Mouse (Mus musculus) heart, embryonic 14.5 days (tissue): ENCODE measurements around the gene Tns3. TPM values are rescaled to one million over a fixed set of nuclear protein-coding genes. Genes with fewer than 3 reads are reported as not detected.

ENCODE experiments used
- ATAC-seq: fragments of 200-750 bp; cut with Nextera tagmentation; 2 replicates; pipeline ENCODE4 v1.8.0; 2017; ENCODE audit warnings: low read depth, moderate TSS enrichment; ENCODE audit not compliant: insufficient number of reproducible peaks, insufficient read depth, low FRiP score
- H3K27ac ChIP-seq, 2 experiments: fragments of 200-500 bp in 1 of 2; fragments of 300-500 bp in 1 of 2; sonication (generic) in 1 of 2; replicated peaks in 1 of 2; 2 replicates each; pipeline ENCODE4 v1.5.1; 2012 to 2014; ENCODE audit warnings: low read depth in 2 of 2, low read length in 2 of 2, control low read depth in 1 of 2, mild to moderate bottlenecking in 1 of 2, mixed read lengths in 1 of 2; ENCODE audit not compliant: control insufficient read depth in 1 of 2, insufficient read depth in 1 of 2
- H3K27me3 ChIP-seq: fragments of 300-500 bp; sonication (generic); 2 replicates; pipeline ENCODE4 v1.6.1; 2014; ENCODE audit warnings: mild to moderate bottlenecking, low read length, control low read depth; ENCODE audit not compliant: control insufficient read depth, insufficient read depth
- H3K36me3 ChIP-seq: fragments of 300-500 bp; sonication (generic); 2 replicates; pipeline ENCODE4 v1.6.1; 2014; ENCODE audit warnings: mild to moderate bottlenecking, control low read depth, low read length, mixed read lengths; ENCODE audit not compliant: control insufficient read depth, insufficient read depth
- H3K4me1 ChIP-seq, 2 experiments: fragments of 200-500 bp in 1 of 2; fragments of 300-500 bp in 1 of 2; sonication (generic) in 1 of 2; 2 replicates each; pipeline ENCODE4 v1.6.1; 2012 to 2014; ENCODE audit warnings: low read length in 2 of 2, control low read depth in 1 of 2, mixed read lengths in 1 of 2; ENCODE audit not compliant: control insufficient read depth in 2 of 2, insufficient read depth in 2 of 2
- H3K4me2 ChIP-seq: fragments of 300-500 bp; sonication (generic); 2 replicates; pipeline ENCODE4 v1.6.1; 2014; ENCODE audit warnings: mild to moderate bottlenecking, low read length
- H3K4me3 ChIP-seq, 2 experiments: fragments of 200-500 bp in 1 of 2; fragments of 300-500 bp in 1 of 2; sonication (generic) in 1 of 2; 2 replicates each; pipeline ENCODE4 v1.5.1; 2012 to 2014; ENCODE audit warnings: low read length in 2 of 2, mild to moderate bottlenecking in 2 of 2, control low read depth in 1 of 2, low read depth in 1 of 2, moderate library complexity in 1 of 2; ENCODE audit not compliant: control insufficient read depth in 1 of 2, insufficient read depth in 1 of 2
- H3K9ac ChIP-seq: fragments of 300-500 bp; sonication (generic); 2 replicates; pipeline ENCODE4 v1.6.1; 2014; ENCODE audit warnings: mild to moderate bottlenecking, low read length
- H3K9me3 ChIP-seq: fragments of 300-500 bp; sonication (generic); 2 replicates; pipeline ENCODE4 v1.6.1; 2016; ENCODE audit warnings: low read length, control low read depth; ENCODE audit not compliant: control insufficient read depth
- WGBS: fragments of 180-500 bp; shearing (Covaris S2); extraction: QIAGEN DNeasy Blood & Tissue Kit; methylation state at CpG from one replicate; pipeline ENCODE4 v1.1.7; 2014; 5-methylcytosine and 5-hydroxymethylcytosine counted together
- polyA plus RNA-seq: library from polyadenylated mRNA; unstranded; fragments of >200 nt; fragmentation: Nextera tagmentation; extraction: Ambion mirVana; gene quantifications from 2 replicates; pipeline ENCODE4 v1.2.1, GENCODE M21; 2014

The Tns3 gene
- polyA plus RNA-seq, 1 experiment from 2014 or later, result 14.1 TPM

DNA sequence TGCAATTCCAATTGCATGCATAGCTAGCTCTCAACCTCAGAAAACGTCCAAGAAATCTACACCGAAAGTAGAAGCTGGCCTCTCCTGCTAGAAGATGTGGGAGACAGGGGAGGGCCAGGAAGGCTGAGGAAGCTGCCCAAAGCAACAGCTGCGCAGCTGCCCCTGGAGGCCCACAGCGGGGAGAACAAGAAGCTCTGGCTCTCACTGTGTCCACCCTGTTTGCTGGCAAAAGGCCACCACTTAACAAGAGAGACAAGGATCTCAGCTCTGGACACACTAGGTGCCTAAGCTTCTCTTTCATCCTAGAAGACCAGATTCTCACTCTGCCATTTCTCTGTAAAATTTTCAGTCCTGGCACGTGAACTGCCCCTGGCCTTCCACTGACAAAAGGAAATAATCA, 167.6 kb downstream of the Tns3 start:
- Histone ChIP-seq H3K36me3 (peaks cover 14% of the 10 kb centered on the region), H3K27ac (peak overlapping the region; percentile 58 to 75), H3K27me3 (no peaks in the 10 kb centered on the region), H3K4me3 (no peak overlapping the region), H3K9ac (peak overlapping the region; percentile 32; the same call in 1 of the 2 replicates), H3K4me2 (no peak overlapping the region), H3K4me1 (peaks cover 49 to 81% of the 10 kb centered on the region in 2 experiments), H3K9me3 (no peaks in the 10 kb centered on the region)
- no peak for ATAC-seq
- 35% methylated on average over 5 of the region's 5 CpGs for WGBS

DNA sequence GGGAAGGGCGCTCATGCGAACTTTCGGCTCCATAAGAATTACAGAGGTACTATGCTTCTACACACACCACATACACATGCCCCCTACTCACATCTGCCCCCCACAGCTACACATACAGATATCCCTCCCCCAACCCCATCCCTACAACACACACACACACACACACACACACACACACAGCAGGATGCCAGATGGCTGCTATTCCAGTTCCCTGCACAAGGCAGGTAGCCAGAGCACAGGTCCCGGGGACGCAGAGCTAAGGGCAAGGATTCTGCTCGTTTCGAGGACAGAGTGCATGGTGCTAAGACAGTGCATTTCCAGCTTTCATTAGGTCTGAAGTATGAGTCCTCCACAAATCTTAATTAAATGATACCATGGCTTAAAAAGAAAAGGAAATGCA, 168.5 kb downstream of the Tns3 start:
- 85% methylated on average over 7 of the region's 7 CpGs for WGBS
- H3K9me3 ChIP-seq, result no peaks in the 10 kb centered on the region
- H3K4me2 ChIP-seq, result no peak overlapping the region
- no peak overlapping the region for H3K9ac ChIP-seq
- no peaks in the 10 kb centered on the region for H3K27me3 ChIP-seq
- no peak overlapping the region for H3K27ac ChIP-seq
- peaks cover 19% of the 10 kb centered on the region for H3K36me3 ChIP-seq
- no peak overlapping the region for H3K4me3 ChIP-seq
- peaks cover 42 to 74% of the 10 kb centered on the region in 2 experiments for H3K4me1 ChIP-seq
- no peak for ATAC-seq

DNA sequence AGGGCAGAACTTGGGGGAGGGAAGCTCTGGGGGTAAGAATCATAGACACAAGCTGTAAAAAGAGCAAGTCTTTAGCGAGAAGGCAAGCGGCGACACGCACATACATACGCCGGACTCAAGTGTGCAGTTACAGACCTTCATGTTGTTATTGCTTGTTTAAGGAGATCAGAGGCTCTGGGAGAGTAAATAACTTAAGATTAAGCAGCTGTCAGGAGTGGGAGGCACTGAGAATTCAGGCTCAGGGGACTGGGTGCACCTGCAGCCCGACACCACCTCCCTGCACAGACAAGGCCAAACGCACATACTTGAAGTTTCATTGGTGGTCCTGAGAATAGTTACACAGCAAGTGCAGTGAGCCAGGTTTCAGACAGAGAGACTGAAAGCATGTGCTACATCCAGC, 169.3 kb downstream of the Tns3 start:
- H3K4me3 ChIP-seq, result no peak overlapping the region
- no peak overlapping the region for H3K9ac ChIP-seq
- H3K36me3 ChIP-seq, result peaks cover 19% of the 10 kb centered on the region
- H3K27ac ChIP-seq, result no peak overlapping the region
- no peaks in the 10 kb centered on the region for H3K9me3 ChIP-seq
- no peak overlapping the region for H3K4me2 ChIP-seq
- peaks cover 37 to 73% of the 10 kb centered on the region in 2 experiments for H3K4me1 ChIP-seq
- no peaks in the 10 kb centered on the region for H3K27me3 ChIP-seq
- WGBS, result 86% methylated on average over 8 of the region's 8 CpGs
- ATAC-seq, result no peak

DNA sequence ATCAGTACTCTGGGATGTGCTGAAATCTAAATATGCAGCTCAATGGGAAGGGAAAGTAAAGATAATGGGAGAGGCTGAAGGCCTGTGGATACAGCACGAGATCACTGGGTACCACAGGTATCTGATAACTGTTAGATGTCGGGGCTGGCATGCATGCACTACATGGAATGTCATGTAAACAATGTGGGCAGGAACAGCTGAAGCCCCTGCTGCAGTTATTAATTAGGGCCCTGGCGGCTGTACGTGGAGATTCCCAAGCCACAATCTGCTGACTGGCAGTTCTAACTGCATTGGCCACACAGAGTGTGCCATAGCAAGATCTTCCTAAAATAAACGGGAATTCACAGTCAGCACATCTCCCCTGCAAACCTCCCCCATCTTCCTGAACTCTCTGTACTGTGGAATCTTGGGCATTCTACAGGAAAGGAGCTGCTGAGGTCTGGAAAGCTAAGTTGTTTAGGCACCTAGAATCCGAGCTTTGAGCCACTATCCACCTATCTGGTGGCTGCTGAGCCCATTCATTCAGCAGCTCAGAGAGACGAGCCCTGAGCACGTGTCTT, 170.3 kb downstream of the Tns3 start:
- H3K9ac ChIP-seq, result 0 out of 2 replicates have a peak overlapping the region, but pooled peaks have one; percentile 21
- no peak for ATAC-seq
- no peak overlapping the region for H3K4me2 ChIP-seq
- peaks cover 33 to 63% of the 10 kb centered on the region in 2 experiments for H3K4me1 ChIP-seq
- H3K4me3 ChIP-seq, result no peak overlapping the region
- H3K36me3 ChIP-seq, result peaks cover 19% of the 10 kb centered on the region
- H3K27me3 ChIP-seq, result no peaks in the 10 kb centered on the region
- H3K27ac ChIP-seq, result peak overlapping the region in 1 of 2 experiments; percentile 41; a peak in 1 of 4 replicates
- WGBS, result 36% methylated on average over 8 of the region's 8 CpGs
- H3K9me3 ChIP-seq, result no peaks in the 10 kb centered on the region

DNA sequence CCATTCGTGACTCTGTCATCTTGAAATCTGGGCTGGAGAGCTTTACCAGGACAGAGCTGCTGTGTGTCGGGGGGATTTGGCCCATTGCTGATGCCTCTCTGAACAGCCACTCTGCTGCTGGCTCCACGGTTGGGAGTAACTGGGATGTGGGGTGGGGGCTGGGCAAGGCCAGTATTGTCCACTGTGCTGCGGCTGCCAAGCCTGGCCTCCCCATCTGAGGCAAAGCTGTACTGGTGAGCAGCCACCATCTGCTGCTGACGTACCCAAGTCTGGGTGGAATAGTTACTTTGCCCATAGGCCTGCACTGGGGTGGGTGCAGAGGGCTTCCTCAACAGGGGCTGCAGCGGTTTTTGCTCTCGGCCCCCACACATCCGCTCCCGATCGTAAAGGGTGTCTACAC, 172.0 kb downstream of the Tns3 start:
- Histone ChIP-seq H3K4me1 (peaks cover 40 to 69% of the 10 kb centered on the region in 2 experiments), H3K27ac (no peak overlapping the region)

DNA sequence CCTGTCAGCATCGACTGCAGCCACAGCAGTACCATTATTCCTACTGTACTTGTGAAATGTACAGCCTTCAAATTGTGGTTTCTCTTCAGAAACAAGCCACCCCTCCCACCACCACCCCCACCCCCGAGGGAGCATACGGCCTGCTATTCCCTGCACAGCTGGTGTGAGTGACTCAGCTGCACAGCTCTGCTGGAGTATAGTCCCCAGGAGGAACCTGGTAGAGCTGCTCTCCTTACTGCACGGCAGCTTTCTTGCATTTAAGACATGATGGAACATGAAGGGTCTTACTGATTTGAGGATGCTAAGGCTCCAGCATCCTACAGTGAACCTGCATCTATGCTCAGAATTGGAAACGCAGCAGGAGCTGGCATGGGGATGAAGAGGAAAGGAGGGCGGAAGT, 176.1 kb downstream of the Tns3 start:
- Histone ChIP-seq H3K27ac (peak overlapping the region in 1 of 2 experiments; percentile 83; a peak in 1 of 4 replicates), H3K9me3 (no peaks in the 10 kb centered on the region), H3K4me3 (no peak overlapping the region), H3K9ac (peak overlapping the region; percentile 16; the same call in 1 of the 2 replicates), H3K4me1 (peaks cover 30 to 58% of the 10 kb centered on the region in 2 experiments), H3K36me3 (peaks cover 19% of the 10 kb centered on the region), H3K4me2 (no peak overlapping the region), H3K27me3 (no peaks in the 10 kb centered on the region)
- ATAC-seq, result no peak
- 69% methylated on average over 6 of the region's 6 CpGs for WGBS

More for the DNA sequence above, 172.0 kb downstream of the Tns3 start:
- no peak overlapping the region for H3K9ac ChIP-seq
- no peak for ATAC-seq
- no peaks in the 10 kb centered on the region for H3K9me3 ChIP-seq
- peaks cover 19% of the 10 kb centered on the region for H3K36me3 ChIP-seq
- H3K4me3 ChIP-seq, result no peak overlapping the region
- H3K27me3 ChIP-seq, result no peaks in the 10 kb centered on the region
- no peak overlapping the region for H3K4me2 ChIP-seq
- 82% methylated on average over 10 of the region's 10 CpGs for WGBS

DNA sequence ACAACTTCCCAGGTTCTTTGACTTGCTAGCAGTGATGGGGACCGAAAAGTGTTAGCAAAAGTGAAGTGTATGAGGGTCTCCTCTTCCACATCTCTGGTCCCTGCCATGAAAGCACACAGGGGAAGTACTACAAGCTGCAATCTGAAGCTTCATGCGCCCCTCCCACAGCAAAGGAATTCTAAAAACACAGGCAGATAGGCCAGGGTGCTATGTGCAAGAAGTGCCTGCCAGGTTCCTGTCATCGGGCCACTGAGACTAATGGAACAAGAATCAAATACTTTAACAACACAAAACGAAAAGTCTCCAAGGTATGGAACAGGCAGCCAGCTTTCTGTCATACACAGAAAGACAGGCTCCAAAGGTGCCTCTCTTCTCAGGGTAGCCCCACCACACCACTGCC, 177.8 kb downstream of the Tns3 start:
- Histone ChIP-seq H3K36me3 (peaks cover 4% of the 10 kb centered on the region; the same call in 1 of the 2 replicates), H3K4me2 (peak overlapping the region; percentile 36), H3K27me3 (no peaks in the 10 kb centered on the region), H3K4me1 (peaks cover 37 to 65% of the 10 kb centered on the region in 2 experiments), H3K4me3 (no peak overlapping the region), H3K9ac (peak overlapping the region; percentile 58; the same call in 1 of the 2 replicates), H3K9me3 (no peaks in the 10 kb centered on the region), H3K27ac (peak overlapping the region; percentile 83 to 87)
- peak; percentile 66 for ATAC-seq
- 13% methylated on average over 4 of the region's 4 CpGs for WGBS

DNA sequence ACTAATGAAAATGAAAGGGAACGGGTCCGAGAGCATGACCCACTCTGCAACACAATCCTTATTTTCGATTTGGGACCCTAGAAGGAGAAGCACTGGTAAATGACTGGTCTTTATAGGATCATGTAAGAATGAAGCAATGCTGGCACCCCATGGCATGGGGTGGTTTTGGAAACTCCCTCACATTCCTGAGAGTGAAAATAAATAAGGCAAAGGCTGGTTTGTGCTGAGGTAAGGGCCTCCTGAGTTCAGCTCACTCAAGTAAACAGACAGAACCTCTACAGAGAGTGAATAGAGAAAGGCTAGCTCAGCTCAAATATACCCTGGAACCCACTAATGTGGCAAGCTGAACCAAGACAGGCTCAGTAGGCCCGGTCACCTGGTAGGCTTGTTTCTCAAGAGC, 179.8 kb downstream of the Tns3 start:
- 83% methylated on average over 4 of the region's 4 CpGs for WGBS
- H3K4me2 ChIP-seq, result no peak overlapping the region
- H3K27me3 ChIP-seq, result no peaks in the 10 kb centered on the region
- peaks cover 40 to 62% of the 10 kb centered on the region in 2 experiments for H3K4me1 ChIP-seq
- H3K27ac ChIP-seq, result no peak overlapping the region
- ATAC-seq, result no peak
- no peak overlapping the region for H3K9ac ChIP-seq
- H3K36me3 ChIP-seq, result no peaks in the 10 kb centered on the region; the same call in 1 of the 2 replicates
- H3K9me3 ChIP-seq, result no peaks in the 10 kb centered on the region
- H3K4me3 ChIP-seq, result no peak overlapping the region
